Mouse (Mus musculus) thymus, adult 2 months (tissue): Measurements from ENCODE around the gene Hnrnpa1. TPM values are rescaled to one million over a fixed set of nuclear protein-coding genes. Genes with fewer than 3 reads are reported as not detected.

Experiments used
- DNase-seq: peaks from one replicate; pipeline ENCODE4 v3.0.0; 2021
- H3K27ac ChIP-seq: fragments of 200-500 bp; 2 replicates; pipeline ENCODE4 v1.5.1; 2012; ENCODE audit warnings: low read length, control low read depth; ENCODE audit not compliant: control insufficient read depth, insufficient read depth
- H3K27me3 ChIP-seq: fragments of 200-500 bp; 2 replicates; pipeline ENCODE4 v1.6.1; 2012; ENCODE audit warnings: mild to moderate bottlenecking, low read length, moderate library complexity, mixed read lengths; ENCODE audit not compliant: control insufficient read depth, insufficient read depth
- H3K36me3 ChIP-seq: fragments of 200-500 bp; 2 replicates; pipeline ENCODE4 v1.6.1; 2012; ENCODE audit warnings: mild to moderate bottlenecking, low read length, moderate library complexity; ENCODE audit not compliant: control insufficient read depth, insufficient read depth
- H3K4me1 ChIP-seq: fragments of 200-500 bp; replicated peaks from 2 replicates; pipeline ENCODE4 v1.6.1; 2012; ENCODE audit warnings: low read length; ENCODE audit not compliant: control insufficient read depth, insufficient read depth
- H3K4me3 ChIP-seq: fragments of 200-500 bp; 2 replicates; pipeline ENCODE4 v1.5.1; 2012; ENCODE audit warnings: mild to moderate bottlenecking, low read length, control low read depth, moderate library complexity; ENCODE audit not compliant: control insufficient read depth, insufficient read depth
- CTCF ChIP-seq: fragments of 200-500 bp; IDR thresholded peaks from 2 replicates; pipeline ENCODE4 v1.5.1; 2012; ENCODE audit warnings: mild to moderate bottlenecking, control low read depth, low read length, moderate library complexity, borderline replicate concordance; ENCODE audit not compliant: control insufficient read depth, poor library complexity, insufficient read depth; ENCODE audit errors: extremely low read depth
- POLR2A ChIP-seq: fragments of 200-500 bp; IDR thresholded peaks from 2 replicates; pipeline ENCODE4 v1.6.1; 2012; ENCODE audit warnings: mild to moderate bottlenecking, low read length, control low read depth, moderate library complexity; ENCODE audit not compliant: control insufficient read depth, poor library complexity, insufficient read depth; ENCODE audit errors: extremely low read depth
- WGBS: fragments of 180-500 bp; shearing (Covaris S2); methylation state at CpG from one replicate; pipeline ENCODE4 v1.1.7; 2018; 5-methylcytosine and 5-hydroxymethylcytosine counted together
- polyA plus RNA-seq: library from polyadenylated mRNA; depleted of rRNA; stranded (reverse); fragments of >200 nt; gene quantifications from 2 replicates; pipeline ENCODE4 v1.2.3, GENCODE M21; 2012

Hnrnpa1 gene
- polyA plus RNA-seq, 1 experiment: 155 TPM

- DNase-seq: no peak
- Histone ChIP-seq H3K4me3 (no peak overlapping the region), H3K36me3 (peaks cover 67% of the 10 kb centered on the region), H3K27me3 (no peaks in the 10 kb centered on the region), H3K4me1 (no peaks in the 10 kb centered on the region), H3K27ac (no peak overlapping the region)
- TF ChIP-seq CTCF (no peak), POLR2A (no peak)
- 69% methylated on average over 2 of the region's 2 CpGs for WGBS
Observed at GRCm38 (mm10) chr15:103205156-103205555, 35.1 kb upstream of the Hnrnpa1 start.

GRCm38 (mm10) chr15:103214149-103214548 lies 26.1 kb upstream of the Hnrnpa1 start:
- H3K4me1 ChIP-seq: peaks cover 7% of the 10 kb centered on the region
- no peaks in the 10 kb centered on the region for H3K27me3 ChIP-seq
- peaks cover 33% of the 10 kb centered on the region for H3K36me3 ChIP-seq
- no peak for TF ChIP-seq POLR2A
- no peak for TF ChIP-seq CTCF
- no peak overlapping the region for H3K4me3 ChIP-seq
- no peak overlapping the region for H3K27ac ChIP-seq
- DNase-seq: no peak
- 86% methylated on average over 2 of the region's 2 CpGs for WGBS

- H3K27me3 ChIP-seq: no peaks in the 10 kb centered on the region
- H3K4me1 ChIP-seq: peaks cover 7% of the 10 kb centered on the region
- peak overlapping the region; percentile 15 for H3K4me3 ChIP-seq
- WGBS: 8% methylated on average over 15 of the region's 15 CpGs
- H3K27ac ChIP-seq: peak overlapping the region; percentile 70
- TF ChIP-seq POLR2A: no peak
- no peak for TF ChIP-seq CTCF
- DNase-seq: peak; percentile 92
- H3K36me3 ChIP-seq: peaks cover 26% of the 10 kb centered on the region
Observed at GRCm38 (mm10) chr15:103214971-103215907, 25.0 kb upstream of the Hnrnpa1 start.

- Histone ChIP-seq H3K27ac (0 out of 2 replicates have a peak overlapping the region, but pooled peaks have one; percentile 31), H3K4me3 (no peak overlapping the region)
- WGBS: 82% methylated on average over 2 of the region's 2 CpGs
Observed at GRCm38 (mm10) chr15:103216052-103216451, 24.2 kb upstream of the Hnrnpa1 start.

GRCm38 (mm10) chr15:103220785-103221184 lies 19.4 kb upstream of the Hnrnpa1 start:
- 88% methylated on average over 3 of the region's 3 CpGs for WGBS
- no peak overlapping the region for H3K4me3 ChIP-seq
- H3K27ac ChIP-seq: no peak overlapping the region
- H3K36me3 ChIP-seq: no peaks in the 10 kb centered on the region
- DNase-seq: no peak
- no peak for TF ChIP-seq POLR2A
- TF ChIP-seq CTCF: no peak
- H3K27me3 ChIP-seq: no peaks in the 10 kb centered on the region
- peaks cover 3% of the 10 kb centered on the region for H3K4me1 ChIP-seq

More at GRCm38 (mm10) chr15:103216052-103216451, 24.2 kb upstream of the Hnrnpa1 start:
- Histone ChIP-seq H3K27me3 (no peaks in the 10 kb centered on the region), H3K36me3 (peaks cover 19% of the 10 kb centered on the region), H3K4me1 (peaks cover 7% of the 10 kb centered on the region)
- TF ChIP-seq CTCF (no peak), POLR2A (no peak)
- DNase-seq: no peak

GRCm38 (mm10) chr15:103221386-103221785 lies 18.8 kb upstream of the Hnrnpa1 start:
- no peaks in the 10 kb centered on the region for H3K36me3 ChIP-seq
- WGBS: 44% methylated on average over 1 of the region's 1 CpGs
- no peak overlapping the region for H3K27ac ChIP-seq
- no peak for TF ChIP-seq CTCF
- no peak for TF ChIP-seq POLR2A
- H3K27me3 ChIP-seq: no peaks in the 10 kb centered on the region
- H3K4me3 ChIP-seq: no peak overlapping the region
- no peak for DNase-seq
- no peaks in the 10 kb centered on the region for H3K4me1 ChIP-seq

GRCm38 (mm10) chr15:103224161-103224560 lies 16.1 kb upstream of the Hnrnpa1 start:
- no peak for DNase-seq
- WGBS: 98% methylated on average over 2 of the region's 2 CpGs
- Histone ChIP-seq H3K27me3 (no peaks in the 10 kb centered on the region), H3K27ac (no peak overlapping the region), H3K36me3 (no peaks in the 10 kb centered on the region), H3K4me3 (no peak overlapping the region), H3K4me1 (no peaks in the 10 kb centered on the region)
- TF ChIP-seq POLR2A (no peak), CTCF (no peak)
